46 mouse cellular contexts compared by ENCODE assay signal in the genomic region with DNA sequence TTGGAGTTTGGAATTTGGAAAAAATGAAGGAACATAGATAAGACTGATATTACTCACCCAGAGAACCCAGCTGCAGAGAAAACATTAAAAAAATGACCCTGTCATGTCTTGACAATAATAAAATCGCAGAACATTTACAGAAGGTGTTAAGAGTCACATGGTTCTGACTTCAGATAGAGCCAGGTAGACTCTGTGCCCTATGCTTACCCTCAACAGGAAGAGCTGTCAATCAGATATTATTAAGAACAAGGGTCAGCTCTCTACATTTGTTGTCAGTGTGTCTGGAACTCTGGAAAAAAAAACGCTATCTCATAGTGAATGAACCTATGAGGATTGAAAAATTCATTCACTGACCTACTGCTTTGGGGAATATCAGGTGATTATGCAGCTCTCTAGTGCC. TPM values are rescaled to one million over a fixed set of nuclear protein-coding genes. Genes with fewer than 3 reads are reported as not detected.
"Had no signal": no experiment of that assay in that cellular context is flagged by ENCODE, and none has a peak within 500 bp of the region (broad histone marks: within the 10 kb centered on the region; RNA-seq: fewer than 3 reads in every experiment).

No protein-coding gene starts in this region.

- H3K4me3 ChIP-seq: heart, embryonic 10.5 days; heart, embryonic 12.5 days; heart, embryonic 13.5 days; heart, embryonic 15.5 days; hindbrain, embryonic 10.5 days; hindbrain, embryonic 12.5 days; hindbrain, embryonic 13.5 days; hindbrain, embryonic 15.5 days; kidney, embryonic 15.5 days; layer of hippocampus, adult 2 months; left cerebral cortex, adult 2 months had no signal

- H3K4me1 ChIP-seq: heart, embryonic 10.5 days; heart, embryonic 12.5 days; heart, embryonic 13.5 days; heart, embryonic 15.5 days; hindbrain, embryonic 10.5 days; hindbrain, embryonic 12.5 days; hindbrain, embryonic 13.5 days; hindbrain, embryonic 15.5 days; kidney, embryonic 15.5 days had no signal

- DNase-seq: heart, postnatal 10 days; heart, postnatal 14 days; heart, postnatal 36 days; heart, postnatal 4 days; kidney, adult 11 months; kidney, adult 2 months; kidney, adult 8-10 months; kidney, adult 9 months; kidney, postnatal 10 days; kidney, postnatal 14 days; kidney, postnatal 25 days; kidney, postnatal 36 days; kidney, postnatal 4 days; layer of hippocampus, adult 9-11 months; layer of hippocampus, postnatal 36 days had no signal

- H3K27ac ChIP-seq: heart, embryonic 10.5 days; heart, embryonic 13.5 days; heart, embryonic 15.5 days; hindbrain, embryonic 10.5 days; hindbrain, embryonic 12.5 days; hindbrain, embryonic 13.5 days; hindbrain, embryonic 14.5 days; hindbrain, embryonic 15.5 days; hindbrain, postnatal 0 days; kidney, embryonic 15.5 days; kidney, postnatal 0 days; layer of hippocampus, adult 2 months; left cerebral cortex, adult 2 months had no signal

- H3K4me2 ChIP-seq: heart, embryonic 11.5 days; heart, embryonic 12.5 days; heart, embryonic 13.5 days; heart, embryonic 15.5 days; hindbrain, embryonic 12.5 days; hindbrain, embryonic 13.5 days; hindbrain, embryonic 14.5 days; hindbrain, embryonic 15.5 days; kidney, embryonic 15.5 days had no signal

- H3K9ac ChIP-seq: heart, embryonic 12.5 days; heart, embryonic 13.5 days; heart, embryonic 15.5 days; hindbrain, embryonic 12.5 days; hindbrain, embryonic 13.5 days; hindbrain, embryonic 14.5 days; hindbrain, embryonic 15.5 days; kidney, embryonic 15.5 days had no signal

- H3K27me3 ChIP-seq: heart, embryonic 12.5 days; heart, embryonic 13.5 days; heart, embryonic 15.5 days; hindbrain, embryonic 12.5 days; hindbrain, embryonic 13.5 days; hindbrain, embryonic 15.5 days; kidney, embryonic 15.5 days had no signal

- H3K36me3 ChIP-seq: heart, embryonic 10.5 days; heart, embryonic 12.5 days; heart, embryonic 13.5 days; heart, embryonic 15.5 days; hindbrain, embryonic 10.5 days; hindbrain, embryonic 12.5 days; hindbrain, embryonic 13.5 days; hindbrain, embryonic 15.5 days; kidney, embryonic 15.5 days had no signal

- ATAC-seq: hindbrain, embryonic 16.5 days; hindbrain, postnatal 0 days; inflammation-experienced regulatory T-cells, adult 6 months had no signal

- H3K9me3 ChIP-seq: heart, embryonic 10.5 days; heart, embryonic 13.5 days; heart, embryonic 15.5 days; hindbrain, embryonic 10.5 days; hindbrain, embryonic 12.5 days; hindbrain, embryonic 13.5 days; hindbrain, embryonic 15.5 days; kidney, embryonic 15.5 days had no signal

RNA-seq across cellular contexts. Expression of gene Anxa10, which starts 25.7 kb away (rescaled TPM):
- total RNA-seq: heart, adult 8-10 months; heart, postnatal 10 days; heart, postnatal 14 days; heart, postnatal 25 days; heart, postnatal 36 days; heart, postnatal 4 days; hematopoietic stem cell, adult 5-6 weeks; hindbrain, postnatal 0 days; layer of hippocampus, adult 18-20 months; layer of hippocampus, adult 2 months; layer of hippocampus, adult 8-10 months; layer of hippocampus, postnatal 10 days; layer of hippocampus, postnatal 14 days; layer of hippocampus, postnatal 25 days; layer of hippocampus, postnatal 36 days; left cerebral cortex, adult 2 months; left cerebral cortex, adult 8-10 months had no signal
- polyA plus RNA-seq: heart, embryonic 10.5 days; heart, embryonic 11.5 days; heart, embryonic 12.5 days; heart, embryonic 13.5 days; heart, embryonic 14.5 days; heart, embryonic 15.5 days; heart, postnatal 0 days; hindbrain, embryonic 10.5 days; hindbrain, embryonic 11.5 days; hindbrain, embryonic 12.5 days; hindbrain, embryonic 13.5 days; hindbrain, embryonic 14.5 days; hindbrain, embryonic 16.5 days; inflammation-experienced regulatory T-cells, adult 6 months; kidney, adult 2 months; kidney, embryonic 14.5 days; kidney, embryonic 16.5 days had no signal
